Mouse (Mus musculus) retina, postnatal 1 day (tissue): ENCODE measurements around the gene Col18a1.

ENCODE experiments used
- DNase-seq: peaks from one replicate; pipeline ENCODE4 v3.0.0-alpha.2; 2012

Gene Col18a1

DNA sequence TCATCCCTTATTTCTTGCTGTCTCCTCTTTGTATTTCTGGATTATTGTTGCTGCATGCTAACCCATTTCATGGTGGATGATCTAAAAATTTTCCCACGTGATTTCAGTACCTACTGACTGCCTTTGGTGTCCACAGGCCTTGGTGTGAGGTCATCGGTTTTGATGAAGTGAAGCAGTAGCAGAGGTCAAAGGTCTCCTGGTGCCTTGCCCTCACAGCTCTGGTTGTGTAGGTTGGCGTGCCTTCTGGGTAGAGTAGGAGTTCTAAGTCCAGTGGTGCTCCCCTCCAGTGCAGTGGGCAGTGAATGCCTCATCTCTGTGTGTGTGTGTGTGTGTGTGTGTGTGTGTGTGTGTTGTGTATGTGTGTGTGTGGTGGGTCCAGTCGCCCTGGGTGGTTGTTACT is 118.2 kb downstream of the Col18a1 start:
- DNase-seq: no peak

DNA sequence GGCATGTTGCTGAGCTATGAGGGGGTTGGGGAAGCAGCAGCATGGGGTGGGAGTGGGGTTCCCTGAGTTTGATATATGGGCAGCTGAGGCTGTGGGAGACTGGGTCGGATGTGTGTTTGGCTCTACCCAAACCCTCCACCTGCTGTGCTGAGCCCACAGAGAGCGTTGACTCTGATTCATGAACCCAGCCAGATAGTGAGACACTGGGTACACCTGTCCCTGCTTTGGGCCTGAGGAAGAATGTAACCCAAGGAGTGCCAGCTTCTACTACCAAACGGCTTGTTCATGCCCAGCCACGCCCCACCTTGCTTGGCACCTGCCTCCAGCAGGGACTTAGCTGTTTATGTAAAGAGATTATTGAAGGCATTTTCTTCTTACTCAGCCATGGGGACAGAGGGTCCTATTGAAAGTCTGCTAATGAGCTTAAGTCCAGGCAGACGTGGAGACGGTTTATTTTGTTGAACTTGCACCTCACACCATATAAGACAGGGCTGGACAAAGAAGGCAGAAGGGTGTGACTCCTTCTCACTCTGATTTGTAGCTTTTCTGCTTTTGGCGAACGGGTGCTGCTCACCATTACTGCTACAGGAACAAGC is 127.7 kb downstream of the Col18a1 start:
- DNase-seq: peak; percentile 59

GRCm38 (mm10) chr10:77035487-77035886 is 130.9 kb downstream of the Col18a1 start:
- DNase-seq: no peak

GRCm38 (mm10) chr10:77033323-77034025 is 132.9 kb downstream of the Col18a1 start:
- DNase-seq: no peak

DNA sequence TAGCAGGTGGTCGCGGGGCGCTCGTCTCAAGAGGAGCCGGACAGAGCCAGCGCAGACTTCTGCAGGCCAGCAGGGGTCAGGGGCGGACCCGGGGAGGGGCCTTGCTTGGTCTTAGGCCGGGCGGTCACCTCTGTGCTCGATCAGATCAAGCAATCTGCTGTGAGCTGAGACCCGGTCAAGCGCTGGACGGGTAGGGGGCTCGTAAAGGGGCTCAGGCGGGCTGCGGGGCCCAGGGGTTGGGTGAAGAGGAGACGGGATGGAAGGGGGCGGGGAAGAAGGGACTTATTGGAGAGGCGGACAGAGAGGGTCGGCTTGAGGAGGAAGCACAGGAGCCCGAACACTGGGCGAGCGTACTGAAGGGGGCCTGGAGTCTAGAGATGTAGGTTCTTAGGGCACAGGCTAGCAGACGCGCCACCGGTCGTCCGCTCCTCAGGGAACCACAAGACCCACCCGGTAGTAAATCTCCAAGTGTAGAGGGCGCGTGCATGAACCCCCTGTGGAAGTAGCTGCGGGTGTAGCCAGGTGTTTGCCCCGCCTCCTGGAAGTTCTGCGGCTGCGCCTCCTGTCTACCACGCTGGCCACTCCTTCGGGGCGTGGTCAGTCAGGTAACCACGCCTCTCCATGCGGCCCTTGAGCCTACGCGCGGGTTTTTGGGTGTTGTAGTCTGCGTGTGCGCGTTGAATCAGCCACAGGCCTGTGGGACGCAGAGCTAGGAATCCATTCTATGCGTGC is 133.6 kb downstream of the Col18a1 start:
- DNase-seq: peak; percentile 96

GRCm38 (mm10) chr10:77031768-77032375 is 134.5 kb downstream of the Col18a1 start, which contains the start of gene Slc19a1:
Slc19a1 (plus strand) TSS chr10:77032241.
- no peak for DNase-seq

GRCm38 (mm10) chr10:77030666-77031065 is 135.7 kb downstream of the Col18a1 start:
- DNase-seq: no peak

GRCm38 (mm10) chr10:77029761-77030160 is 136.6 kb downstream of the Col18a1 start:
- DNase-seq: no peak

GRCm38 (mm10) chr10:77028782-77029296 is 137.5 kb downstream of the Col18a1 start:
- DNase-seq: no peak

- DNase-seq: no peak
Observed at GRCm38 (mm10) chr10:77026944-77027343, 139.4 kb downstream of the Col18a1 start.

DNA sequence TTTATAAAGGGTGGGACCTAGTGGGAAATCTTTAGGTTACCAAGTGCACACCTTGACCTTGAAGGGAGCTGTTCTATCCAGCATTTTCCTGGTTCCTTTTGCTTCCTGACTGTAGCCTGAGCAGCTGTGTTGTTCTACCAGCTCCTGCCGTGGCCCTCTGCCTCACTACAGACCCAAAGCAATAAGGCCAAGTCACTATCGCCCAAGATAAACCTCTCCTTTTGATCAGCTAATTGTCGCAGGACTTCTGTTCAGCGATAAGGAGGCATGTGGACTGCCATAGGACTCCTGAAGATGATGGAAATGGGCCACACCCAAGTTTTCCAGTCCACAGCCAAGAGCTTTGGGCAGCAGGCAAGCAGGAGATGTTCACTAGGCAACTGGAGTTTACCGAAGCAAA is 142.1 kb downstream of the Col18a1 start:
- DNase-seq: no peak

- DNase-seq: no peak
Observed at GRCm38 (mm10) chr10:77022301-77023130, 143.8 kb downstream of the Col18a1 start.

DNA sequence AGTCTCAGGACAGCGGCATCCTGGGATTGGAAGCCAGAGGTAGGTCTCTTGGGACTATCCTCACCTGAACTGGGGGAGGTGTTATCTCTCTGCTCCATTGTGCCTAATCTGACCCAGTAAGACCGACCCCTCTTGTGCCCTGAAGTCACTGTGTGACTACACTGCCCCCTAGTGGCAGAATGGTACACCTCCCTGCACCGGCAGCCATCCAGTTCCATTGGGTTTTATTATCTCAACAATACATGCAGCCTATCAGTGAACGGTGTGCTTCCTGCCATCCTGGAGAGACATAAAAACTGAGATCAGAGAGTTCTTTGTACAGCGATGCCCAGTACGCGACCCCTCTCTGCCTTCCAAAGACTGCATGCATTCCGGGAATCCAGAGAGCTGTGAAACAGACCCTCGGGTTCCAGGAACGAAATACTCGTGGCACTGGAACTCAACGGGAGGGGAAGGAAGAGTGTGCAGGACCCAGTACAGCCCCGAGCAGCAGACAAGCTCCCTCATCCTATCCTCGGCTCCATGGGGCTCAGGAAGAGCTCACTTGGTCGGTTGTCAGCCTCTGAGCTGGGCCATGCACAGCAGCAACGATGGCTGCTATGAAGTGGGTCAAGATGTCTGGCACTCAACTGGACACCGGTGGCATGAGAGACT is 144.8 kb downstream of the Col18a1 start:
- DNase-seq: peak; percentile 92

- no peak for DNase-seq
Observed at GRCm38 (mm10) chr10:77017662-77018061, 148.7 kb downstream of the Col18a1 start.

- DNase-seq: no peak
Observed at GRCm38 (mm10) chr10:77017061-77017460, 149.3 kb downstream of the Col18a1 start.

DNA sequence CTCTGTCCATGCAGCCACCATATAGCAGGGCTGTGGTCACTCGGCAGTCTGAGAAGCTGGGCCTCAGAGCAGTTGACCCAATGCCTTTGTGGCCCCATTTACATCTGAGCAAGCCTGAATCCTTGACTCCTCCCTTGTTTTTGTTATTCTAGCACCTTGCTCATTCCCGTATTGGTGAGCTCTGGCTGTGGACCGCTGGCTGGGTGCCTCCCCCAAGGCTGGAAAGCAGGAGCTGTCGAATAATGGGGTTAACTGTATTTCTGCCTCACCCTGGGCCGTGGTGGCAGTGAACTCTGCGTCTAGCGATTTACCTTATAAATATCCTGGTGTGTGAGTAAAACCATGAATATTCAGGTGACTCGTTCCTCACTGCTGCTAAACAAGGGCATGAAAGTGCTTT is 149.8 kb downstream of the Col18a1 start:
- DNase-seq: no peak

DNA sequence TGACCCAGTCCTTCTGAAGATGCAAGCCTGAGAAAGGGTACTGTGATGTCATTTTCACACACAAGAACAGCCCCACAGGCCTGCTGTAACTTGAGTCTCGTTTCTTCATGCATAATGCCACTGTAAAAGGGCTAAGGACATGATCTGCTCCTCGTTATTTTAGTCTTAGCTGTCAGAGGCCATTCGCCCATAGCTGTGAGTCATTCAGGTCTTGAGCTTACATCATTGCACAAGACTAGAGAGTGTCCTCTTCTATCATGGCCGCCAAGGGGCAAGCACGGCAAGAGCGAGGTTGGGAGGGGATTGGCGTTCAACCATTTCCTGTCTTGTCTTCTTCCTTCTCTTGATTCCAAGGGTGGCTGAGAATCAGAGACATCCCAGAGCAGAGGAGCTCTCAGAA is 150.3 kb downstream of the Col18a1 start:
- DNase-seq: no peak

DNA sequence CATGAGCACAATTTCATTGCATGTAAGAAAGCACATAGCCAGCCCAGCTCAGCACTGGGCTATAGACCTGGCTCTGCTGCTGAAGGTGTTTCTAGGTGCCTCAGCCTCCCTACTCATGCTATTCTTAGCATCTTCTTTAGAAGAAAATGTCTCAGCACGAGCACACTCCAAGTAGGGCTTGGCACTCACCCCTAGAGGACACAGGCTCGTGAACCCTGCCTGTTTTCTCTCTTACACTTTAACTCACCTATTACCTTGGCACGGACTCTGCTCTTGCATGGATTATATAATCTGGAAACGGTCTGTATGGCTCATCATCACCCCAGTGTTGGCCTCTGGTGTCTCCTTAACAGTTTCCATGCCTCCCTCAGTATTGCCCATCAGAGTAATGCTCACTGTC is 154.7 kb downstream of the Col18a1 start:
- no peak for DNase-seq

DNA sequence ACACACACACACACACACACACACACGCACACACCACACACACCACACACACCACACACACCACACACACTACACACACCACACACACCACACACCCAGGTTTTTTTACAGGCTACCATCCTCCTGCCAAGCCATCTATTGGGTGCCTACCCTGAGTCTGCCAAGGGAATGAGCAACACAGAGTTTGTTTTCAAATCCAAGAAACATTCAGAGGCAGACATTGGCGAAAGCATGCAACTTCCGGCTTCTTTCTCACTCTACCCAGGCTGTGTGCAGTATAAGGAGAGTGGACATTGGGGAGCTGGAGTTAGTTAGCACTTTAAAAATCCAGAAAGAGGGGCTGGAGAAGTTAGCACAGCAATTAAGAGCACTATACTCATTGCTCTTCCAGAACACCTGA is 157.7 kb downstream of the Col18a1 start:
- no peak for DNase-seq

DNA sequence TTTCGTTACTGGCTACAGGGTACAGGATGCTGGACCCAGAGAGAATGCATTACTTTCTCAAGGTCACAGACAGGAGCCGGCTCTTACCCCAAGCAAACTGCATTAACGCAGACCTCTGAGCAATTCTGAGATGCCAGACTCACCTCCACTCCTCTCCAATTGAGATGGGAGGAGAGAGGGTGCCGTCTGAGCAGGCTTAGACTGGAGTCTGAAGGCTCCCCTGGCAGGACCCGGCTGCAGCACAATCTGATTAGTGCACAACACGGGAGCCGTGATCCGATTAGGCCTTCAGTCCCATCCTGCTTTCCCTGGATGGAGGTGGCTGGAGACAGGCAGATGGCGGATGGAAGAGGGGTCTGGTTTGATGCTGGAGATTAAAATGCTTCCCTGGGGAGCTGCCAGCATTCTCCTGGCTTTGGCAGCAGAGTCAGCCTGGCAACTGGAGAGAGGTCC is 158.2 kb downstream of the Col18a1 start:
- DNase-seq: peak; percentile 93

- peak; percentile 60 for DNase-seq
Observed at GRCm38 (mm10) chr10:77007433-77008108, 158.8 kb downstream of the Col18a1 start.
